Mouse (Mus musculus) ES-E14 (cell line): ENCODE data around the gene Ccdc125. TPM values are rescaled to one million over a fixed set of nuclear protein-coding genes. Genes with fewer than 3 reads are reported as not detected.

Experiments
- DNase-seq: peaks from one replicate; pipeline ENCODE4 v3.0.0-alpha.2; 2013; ENCODE audit warnings: low read depth, low spot score
- H3K27ac ChIP-seq: 2 replicates; pipeline ENCODE4 v1.5.1; 2012; ENCODE audit warnings: low read depth, mild to moderate bottlenecking, low read length, moderate library complexity, mixed read lengths; ENCODE audit not compliant: poor library complexity, insufficient read depth, severe bottlenecking
- H3K36me3 ChIP-seq: 2 replicates; pipeline ENCODE4 v1.6.1; 2012; ENCODE audit warnings: mild to moderate bottlenecking, low read length, moderate library complexity, mixed read lengths; ENCODE audit not compliant: control insufficient read depth, poor library complexity, insufficient read depth, severe bottlenecking
- H3K4me1 ChIP-seq, 2 experiments: fragments of 150-350 bp in 1 of 2; sonication (generic) in 1 of 2; 2 replicates each; pipeline ENCODE4 v1.6.1; 2012; ENCODE audit warnings: low read length in 2 of 2, mild to moderate bottlenecking in 1 of 2, mixed read lengths in 1 of 2; ENCODE audit not compliant: control insufficient read depth in 2 of 2, insufficient read depth in 2 of 2, poor library complexity in 1 of 2
- H3K4me3 ChIP-seq, 2 experiments: fragments of 150-350 bp in 1 of 2; sonication (generic) in 1 of 2; 2 replicates each; pipeline ENCODE4 v1.5.1; 2012; ENCODE audit warnings: low read length in 2 of 2, low read depth in 1 of 2, mild to moderate bottlenecking in 1 of 2, mixed read lengths in 1 of 2; ENCODE audit not compliant: insufficient read depth in 1 of 2, poor library complexity in 1 of 2, severe bottlenecking in 1 of 2
- H3K9ac ChIP-seq: 2 replicates; pipeline ENCODE4 v1.6.1; 2012; ENCODE audit warnings: low read depth, mild to moderate bottlenecking, low read length, mixed read lengths; ENCODE audit not compliant: poor library complexity, insufficient read depth, severe bottlenecking
- H3K9me3 ChIP-seq: fragments of 150-350 bp; sonication (generic); 2 replicates; pipeline ENCODE4 v1.6.1; 2012; ENCODE audit warnings: low read depth, mild to moderate bottlenecking, low read length; ENCODE audit not compliant: control insufficient read depth, insufficient read depth
- CHD2 ChIP-seq: IDR thresholded peaks from 2 replicates; pipeline ENCODE4 v1.6.1; 2014; ENCODE audit warnings: mild to moderate bottlenecking, low read depth, low read length, inconsistent platforms
- HCFC1 ChIP-seq: IDR thresholded peaks from 2 replicates; pipeline ENCODE4 v1.6.1; 2012; ENCODE audit warnings: low read length, inconsistent platforms, borderline replicate concordance; ENCODE audit not compliant: insufficient read depth
- MAFK ChIP-seq: IDR thresholded peaks from 2 replicates; pipeline ENCODE4 v1.6.1; 2014; ENCODE audit warnings: mild to moderate bottlenecking, low read depth, low read length, inconsistent platforms; ENCODE audit not compliant: insufficient read depth
- ZC3H11A ChIP-seq: IDR thresholded peaks from 2 replicates; pipeline ENCODE4 v1.6.1; 2012; ENCODE audit warnings: low read depth, mild to moderate bottlenecking, inconsistent platforms, low read length, borderline replicate concordance
- ZNF384 ChIP-seq: IDR thresholded peaks from 2 replicates; pipeline ENCODE4 v1.6.1; 2012; ENCODE audit warnings: low read depth, low read length, inconsistent platforms
- in situ Hi-C, 2 experiments: fragments of 600-800 bp; cut with MboI; formaldehyde crosslinking; loops; one replicate each; pipeline ENCODE4 v1.15.1; 2025; ENCODE audit warnings: low sequenced_read_pairs in 2 of 2, inconsistent platforms in 1 of 2; ENCODE audit not compliant: unreplicated experiment in 2 of 2
- total RNA-seq: library from RNA; depleted of rRNA; stranded (reverse); fragments of 300-350 nt; gene quantifications from 2 replicates; pipeline ENCODE4 v1.2.3, GENCODE M21; 2012; rRNA removed

Gene Ccdc125
- total RNA-seq, 1 experiment: 1.7 TPM

- Histone ChIP-seq H3K9me3 (no peaks in the 10 kb centered on the region), H3K36me3 (no peaks in the 10 kb centered on the region), H3K4me1 (peaks cover 2 to 7% of the 10 kb centered on the region in 2 experiments; a peak in 1 of 4 replicates), H3K4me3 (peak within 1 kb of the TSS; percentile 78 to 90), H3K27ac (peak within 1 kb of the TSS; percentile 78), H3K9ac (peak within 1 kb of the TSS; percentile 91)
- TF ChIP-seq ZNF384: no peak
- TF ChIP-seq ZC3H11A: no peak
- 0 out of 2 replicates have a peak, but pooled peaks have one; percentile 29 for TF ChIP-seq HCFC1
- peak; percentile 2; the same call in 1 of the 2 replicates for TF ChIP-seq MAFK
- in situ Hi-C loops: no loop called here
- peak; percentile 95 for DNase-seq
These were observed 74.7 kb downstream of the Ccdc125 start, which contains the start of gene Mrps36 for GRCm38 (mm10) chr13:100744036-100744744. Mrps36 (minus strand) TSS chr13:100744659.

- no peak overlapping the region for H3K9ac ChIP-seq
- H3K4me1 ChIP-seq: peaks cover 2 to 7% of the 10 kb centered on the region in 2 experiments; a peak in 1 of 4 replicates
- in situ Hi-C loops: no loop called here
- no peaks in the 10 kb centered on the region for H3K36me3 ChIP-seq
- no peaks in the 10 kb centered on the region for H3K9me3 ChIP-seq
- TF ChIP-seq MAFK: no peak
- no peak for TF ChIP-seq ZC3H11A
- no peak for TF ChIP-seq ZNF384
- no peak for TF ChIP-seq CHD2
- TF ChIP-seq HCFC1: no peak
- no peak overlapping the region for H3K27ac ChIP-seq
- DNase-seq: no peak
- no peak overlapping the region for H3K4me3 ChIP-seq
These were observed 76.6 kb downstream of the Ccdc125 start for GRCm38 (mm10) chr13:100746090-100746489.

Other genes with a start within 250 kb of the Ccdc125 start
- gene Naip1, start 216.8 kb upstream of the Ccdc125 start, total RNA-seq: 0.04 and 0.05 TPM in 2 replicates
- gene Gtf2h2, start 177.1 kb upstream of the Ccdc125 start, total RNA-seq: 39.6 and 39.7 TPM in 2 replicates
- gene Ocln, start 117.0 kb upstream of the Ccdc125 start, total RNA-seq: 6.2 and 17.1 TPM in 2 replicates
- 2.5 and 4.7 TPM in 2 replicates for gene Marveld2, start 52.7 kb upstream of the Ccdc125 start, total RNA-seq
- gene Ak6, start 18.7 kb upstream of the Ccdc125 start, total RNA-seq: 112 and 162 TPM in 2 replicates
- 22.0 and 31.3 TPM in 2 replicates for gene Rad17, start 18.7 kb upstream of the Ccdc125 start, total RNA-seq
- gene Taf9, start 18.1 kb upstream of the Ccdc125 start, total RNA-seq: 11.9 and 15.2 TPM in 2 replicates
- gene Cdk7, start 61.2 kb downstream of the Ccdc125 start, total RNA-seq: 60.0 and 83.6 TPM in 2 replicates
- 45.4 and 58.9 TPM in 2 replicates for gene Mrps36, start 74.9 kb downstream of the Ccdc125 start, total RNA-seq
- gene Cenph, start 106.2 kb downstream of the Ccdc125 start, total RNA-seq: 31.6 and 39.9 TPM in 2 replicates
- gene Ccnb1, start 116.9 kb downstream of the Ccdc125 start, total RNA-seq: 410 and 549 TPM in 2 replicates
- 85.6 and 102 TPM in 2 replicates for gene Slc30a5, start 163.7 kb downstream of the Ccdc125 start, total RNA-seq